Mouse (Mus musculus): ENCODE results near the gene Slc9a9. TPM values are rescaled to one million over a fixed set of nuclear protein-coding genes. Genes with fewer than 3 reads are reported as not detected.

Slc9a9 gene
- polyA plus RNA-seq, 2 experiments = 1.1 to 1.3 TPM

DNA sequence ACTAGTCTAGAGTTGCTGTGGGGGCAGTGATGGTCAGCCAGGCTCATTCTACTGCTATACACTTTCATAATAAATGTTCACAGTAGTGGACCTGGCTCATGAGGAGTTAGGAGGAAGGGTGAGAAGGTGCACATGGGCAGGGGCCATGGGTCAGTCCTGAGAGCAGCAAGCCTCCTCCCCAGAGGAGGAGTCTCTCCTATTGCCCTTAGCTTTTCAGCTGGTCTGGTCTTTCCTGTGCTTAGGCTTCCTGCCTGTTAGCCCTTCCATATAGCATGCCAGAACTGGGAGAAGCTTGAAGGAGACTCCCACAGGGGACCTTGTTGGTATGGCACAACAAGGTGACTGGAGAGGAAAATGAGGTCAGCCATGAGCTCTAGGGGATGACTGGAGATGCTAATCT is 410.2 kb downstream of the Slc9a9 start:
- TF ChIP-seq CTCF (IDR thresholded peaks at IDR 0.05; ENCODE audit: low read depth) = no peak
- no peak for TF ChIP-seq EP300 (IDR thresholded peaks at IDR 0.05; ENCODE audit: low read depth)
- DNase-seq (ENCODE audit: low read depth in 3 of 3, low spot score in 3 of 3) (no peak), ATAC-seq (ENCODE audit: insufficient read depth) (no peak)

DNA sequence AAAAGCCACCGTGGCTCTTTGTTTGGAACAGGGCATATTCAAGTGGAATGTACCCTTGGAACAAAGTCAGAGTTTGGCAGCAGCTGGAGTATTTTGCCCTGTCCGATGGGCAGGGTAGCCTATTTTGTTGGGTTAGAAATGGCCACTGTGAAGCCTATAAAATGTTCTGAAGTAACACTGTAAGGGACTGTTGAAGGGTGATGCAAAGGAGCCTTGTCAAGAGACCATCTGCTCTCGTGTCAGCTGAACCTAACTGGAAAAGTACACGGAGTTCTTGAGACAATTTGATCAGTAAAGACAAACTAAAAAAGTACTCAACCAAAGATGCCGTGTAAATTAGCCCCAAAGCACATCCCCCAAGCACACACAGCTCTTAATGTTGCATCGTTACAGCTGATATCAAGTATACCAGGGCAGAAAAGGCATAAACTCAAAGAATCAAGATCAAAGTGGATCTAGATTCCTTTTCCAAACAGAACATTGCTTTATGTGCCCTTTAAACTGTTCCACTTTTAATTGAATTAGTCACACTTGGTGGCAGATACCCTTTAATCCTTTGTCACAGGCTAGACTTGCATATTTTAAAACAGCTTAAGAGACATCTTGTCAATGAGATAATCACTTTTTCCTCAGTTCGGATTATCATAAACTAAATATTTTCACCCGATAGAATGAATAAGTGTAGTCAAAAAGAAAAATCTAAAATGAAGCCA is 416.6 kb downstream of the Slc9a9 start:
- no peak overlapping the region for H3K27ac ChIP-seq
- no peaks in the 10 kb centered on the region for H3K36me3 ChIP-seq (replicated peaks; ENCODE audit: control insufficient read depth, insufficient read depth, low read depth)
- no peaks in the 10 kb centered on the region for H3K9me3 ChIP-seq (ENCODE audit: control insufficient read depth, low read length)
- ATAC-seq (ENCODE audit: insufficient read depth) = no peak
- H3K4me1 ChIP-seq (replicated peaks; ENCODE audit: control insufficient read depth in 2 of 2, insufficient read depth in 2 of 2, low read length in 1 of 2) = 0 out of 4 replicates have a peak, but pooled peaks cover 0 to 2% of the 10 kb centered on the region in 2 experiments
- 57% methylated on average over 8 of the region's 8 CpGs for WGBS (ENCODE audit: insufficient replicate concordance)
- H3K4me3 ChIP-seq (ENCODE audit: insufficient read depth in 1 of 2, low read depth in 2 of 2, low read length in 2 of 2) = no peak overlapping the region
- no peak for DNase-seq (ENCODE audit: low read depth in 3 of 3, low spot score in 3 of 3)
- H3K4me2 ChIP-seq (ENCODE audit: low read depth) = no peak overlapping the region
- no peak overlapping the region for H3K9ac ChIP-seq (replicated peaks)
- TF ChIP-seq CTCF (IDR thresholded peaks at IDR 0.05; ENCODE audit: low read depth) (no peak), EP300 (IDR thresholded peaks at IDR 0.05; ENCODE audit: low read depth) (no peak)
- H3K27me3 ChIP-seq (ENCODE audit: control insufficient read depth, insufficient read depth, low read length) = no peaks in the 10 kb centered on the region

More for the DNA sequence above, 410.2 kb downstream of the Slc9a9 start:
- H3K27me3 ChIP-seq (ENCODE audit: control insufficient read depth, insufficient read depth, low read length) = no peaks in the 10 kb centered on the region
- H3K9me3 ChIP-seq (ENCODE audit: control insufficient read depth, low read length) = no peaks in the 10 kb centered on the region
- H3K4me1 ChIP-seq (replicated peaks; ENCODE audit: control insufficient read depth in 2 of 2, insufficient read depth in 2 of 2, low read length in 1 of 2) = no peaks in the 10 kb centered on the region
- H3K27ac ChIP-seq = no peak overlapping the region
- no peak overlapping the region for H3K4me2 ChIP-seq (ENCODE audit: low read depth)
- H3K9ac ChIP-seq (replicated peaks) = no peak overlapping the region
- H3K4me3 ChIP-seq (ENCODE audit: insufficient read depth in 1 of 2, low read depth in 2 of 2, low read length in 2 of 2) = no peak overlapping the region
- H3K36me3 ChIP-seq (replicated peaks; ENCODE audit: control insufficient read depth, insufficient read depth, low read depth) = no peaks in the 10 kb centered on the region

DNA sequence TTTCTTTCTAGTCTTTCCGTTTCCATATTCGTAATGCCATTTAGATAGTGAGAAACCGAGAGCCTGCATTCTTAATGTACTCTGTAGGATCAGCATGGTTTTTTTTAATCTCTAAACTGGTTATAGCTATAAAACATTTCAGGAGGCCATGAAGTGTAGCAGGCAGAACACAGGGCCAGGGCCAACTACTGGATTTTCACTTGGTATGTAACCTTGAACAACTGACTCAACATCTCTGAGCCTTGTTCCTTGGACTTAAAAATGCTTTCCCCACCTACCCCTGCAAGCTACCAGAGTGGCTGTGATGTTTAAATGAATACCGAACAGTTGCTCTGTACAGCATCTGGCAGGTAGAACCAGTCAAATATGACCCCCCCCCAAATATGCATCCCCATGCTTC is 418.5 kb downstream of the Slc9a9 start:
- Histone ChIP-seq H3K36me3 (replicated peaks; ENCODE audit: control insufficient read depth, insufficient read depth, low read depth) (no peaks in the 10 kb centered on the region), H3K4me2 (ENCODE audit: low read depth) (no peak overlapping the region), H3K4me1 (replicated peaks; ENCODE audit: control insufficient read depth in 2 of 2, insufficient read depth in 2 of 2, low read length in 1 of 2) (0 out of 4 replicates have a peak, but pooled peaks cover 0 to 2% of the 10 kb centered on the region in 2 experiments), H3K4me3 (ENCODE audit: insufficient read depth in 1 of 2, low read depth in 2 of 2, low read length in 2 of 2) (no peak overlapping the region), H3K9me3 (ENCODE audit: control insufficient read depth, low read length) (no peaks in the 10 kb centered on the region), H3K27ac (no peak overlapping the region), H3K27me3 (ENCODE audit: control insufficient read depth, insufficient read depth, low read length) (no peaks in the 10 kb centered on the region), H3K9ac (replicated peaks) (no peak overlapping the region)
- ATAC-seq (ENCODE audit: insufficient read depth) (no peak), DNase-seq (ENCODE audit: low read depth in 3 of 3, low spot score in 3 of 3) (no peak)
- no peak for TF ChIP-seq EP300 (IDR thresholded peaks at IDR 0.05; ENCODE audit: low read depth)
- no peak for TF ChIP-seq CTCF (IDR thresholded peaks at IDR 0.05; ENCODE audit: low read depth)
- 74% methylated on average over 4 of the region's 4 CpGs for WGBS (ENCODE audit: insufficient replicate concordance)

DNA sequence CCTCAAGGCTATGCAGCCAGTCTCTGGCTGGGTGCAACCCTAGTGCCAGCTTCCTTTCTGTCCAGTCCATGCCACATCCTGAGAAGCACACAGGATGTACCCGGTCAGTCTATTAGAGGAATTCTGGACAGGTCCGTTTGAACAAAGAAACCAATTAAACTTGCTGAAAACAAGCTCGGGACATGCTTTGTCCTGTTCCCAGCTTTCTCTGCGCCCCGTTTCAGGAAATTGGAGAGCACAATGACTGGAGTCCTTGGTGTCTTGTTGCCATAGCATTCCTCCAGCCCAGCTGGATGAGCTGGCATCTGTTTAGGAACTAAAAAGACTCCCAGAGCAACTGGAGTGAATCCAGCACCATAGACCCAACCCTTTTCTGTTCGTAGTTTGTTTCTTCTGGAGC is 419.3 kb downstream of the Slc9a9 start:
- Histone ChIP-seq H3K9ac (replicated peaks) (no peak overlapping the region), H3K27me3 (ENCODE audit: control insufficient read depth, insufficient read depth, low read length) (no peaks in the 10 kb centered on the region), H3K4me1 (replicated peaks; ENCODE audit: control insufficient read depth in 2 of 2, insufficient read depth in 2 of 2, low read length in 1 of 2) (0 out of 4 replicates have a peak, but pooled peaks cover 0 to 2% of the 10 kb centered on the region in 2 experiments), H3K27ac (no peak overlapping the region), H3K36me3 (replicated peaks; ENCODE audit: control insufficient read depth, insufficient read depth, low read depth) (no peaks in the 10 kb centered on the region), H3K4me2 (ENCODE audit: low read depth) (no peak overlapping the region), H3K9me3 (ENCODE audit: control insufficient read depth, low read length) (no peaks in the 10 kb centered on the region), H3K4me3 (ENCODE audit: insufficient read depth in 1 of 2, low read depth in 2 of 2, low read length in 2 of 2) (no peak overlapping the region)
- WGBS (ENCODE audit: insufficient replicate concordance) = 45% methylated on average over 6 of the region's 6 CpGs
- DNase-seq (ENCODE audit: low read depth in 3 of 3, low spot score in 3 of 3) (no peak), ATAC-seq (ENCODE audit: insufficient read depth) (no peak)
- TF ChIP-seq CTCF (IDR thresholded peaks at IDR 0.05; ENCODE audit: low read depth) = no peak
- TF ChIP-seq EP300 (IDR thresholded peaks at IDR 0.05; ENCODE audit: low read depth) = no peak

DNA sequence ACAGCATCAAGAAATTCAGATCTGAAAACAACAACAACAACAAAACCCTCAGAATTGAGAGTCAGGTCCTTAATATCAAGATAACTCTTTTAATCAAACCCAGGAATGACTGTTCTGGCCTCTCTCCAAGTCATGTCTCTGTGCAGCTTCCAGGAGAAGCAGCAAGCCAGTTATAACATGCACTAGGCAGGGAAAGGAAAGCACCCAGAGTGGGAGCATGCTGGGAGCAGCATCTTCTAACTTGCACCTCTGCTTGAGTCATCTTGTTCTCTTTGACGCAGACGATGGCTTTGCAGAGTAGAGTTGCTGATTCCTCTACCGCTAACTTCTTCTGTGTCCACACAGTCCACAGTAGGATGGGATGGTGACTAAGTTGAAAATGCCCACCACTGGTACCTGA is 426.8 kb downstream of the Slc9a9 start:
- H3K4me2 ChIP-seq (ENCODE audit: low read depth) = no peak overlapping the region
- H3K36me3 ChIP-seq (replicated peaks; ENCODE audit: control insufficient read depth, insufficient read depth, low read depth) = no peaks in the 10 kb centered on the region
- no peaks in the 10 kb centered on the region for H3K9me3 ChIP-seq (ENCODE audit: control insufficient read depth, low read length)
- H3K27me3 ChIP-seq (ENCODE audit: control insufficient read depth, insufficient read depth, low read length) = no peaks in the 10 kb centered on the region
- DNase-seq (ENCODE audit: low read depth in 3 of 3, low spot score in 3 of 3) = no peak
- no peaks in the 10 kb centered on the region for H3K4me1 ChIP-seq (replicated peaks; ENCODE audit: control insufficient read depth in 2 of 2, insufficient read depth in 2 of 2, low read length in 1 of 2)
- ATAC-seq (ENCODE audit: insufficient read depth) = no peak
- TF ChIP-seq EP300 (IDR thresholded peaks at IDR 0.05; ENCODE audit: low read depth) = no peak
- no peak for TF ChIP-seq CTCF (IDR thresholded peaks at IDR 0.05; ENCODE audit: low read depth)
- no peak overlapping the region for H3K27ac ChIP-seq
- no peak overlapping the region for H3K4me3 ChIP-seq (ENCODE audit: insufficient read depth in 1 of 2, low read depth in 2 of 2, low read length in 2 of 2)
- H3K9ac ChIP-seq (replicated peaks) = no peak overlapping the region
- 84% methylated on average over 3 of the region's 3 CpGs for WGBS (ENCODE audit: insufficient replicate concordance)
